Mouse (Mus musculus) adipose tissue, adult 10 weeks (tissue): Measurements from ENCODE around the gene Palb2. TPM values are rescaled to one million over a fixed set of nuclear protein-coding genes. Genes with fewer than 3 reads are reported as not detected.

Experiments
- polyA plus RNA-seq: library from polyadenylated mRNA; stranded (reverse); fragments of 350-450 nt; fragmentation: Illumina TruSeq; extraction: RNeasy Lipid Tissue Mini Kit (QIAGEN cat#74804); gene quantifications from one replicate; pipeline ENCODE4 v1.2.3, GENCODE M21; 2014; ENCODE audit warnings: low read depth, low replicate concordance

Palb2 gene
- 2.9 TPM for polyA plus RNA-seq

GRCm38 (mm10) chr7:122132497-122133337, at the start of gene Palb2, which contains the start of gene Dctn5:
TSS of gene Palb2 (minus strand) at chr7:122132985.
TSS of gene Dctn5 (plus strand) at chr7:122133041.

GRCm38 (mm10) chr7:122158915-122159902, 26.4 kb upstream of the Palb2 start, which contains the start of gene Plk1:
TSS of gene Plk1 (plus strand) at chr7:122159439.

GRCm38 (mm10) chr7:122101747-122102244, 31.0 kb downstream of the Palb2 start, which contains the start of gene Ndufab1:
TSS of gene Ndufab1 (minus strand) at chr7:122101886.

GRCm38 (mm10) chr7:122066945-122067516, 65.8 kb downstream of the Palb2 start, which contains the start of the genes Ubfd1 and Ears2:
TSS of gene Ubfd1 (plus strand) at chr7:122067175.
TSS of gene Ears2 (minus strand) at chr7:122067263.

Other genes starting within 250 kb of the Palb2 start
- gene Cog7, start 151.3 kb downstream of the Palb2 start, polyA plus RNA-seq: 24.3 TPM
- gene Gga2, start 111.8 kb downstream of the Palb2 start, polyA plus RNA-seq: 78.2 TPM
- gene Ubfd1, start 65.8 kb downstream of the Palb2 start, polyA plus RNA-seq: 32.1 TPM
- gene Ears2, start 65.7 kb downstream of the Palb2 start, polyA plus RNA-seq: 10.9 TPM
- 253 TPM for gene Ndufab1, start 31.1 kb downstream of the Palb2 start, polyA plus RNA-seq
- gene Dctn5, start 56 bp upstream of the Palb2 start, polyA plus RNA-seq: 64.8 TPM
- 2.4 TPM for gene Plk1, start 26.5 kb upstream of the Palb2 start, polyA plus RNA-seq
- gene Ern2, start 53.2 kb upstream of the Palb2 start, polyA plus RNA-seq: not detected
- 16.5 TPM for gene Chp2, start 86.5 kb upstream of the Palb2 start, polyA plus RNA-seq
- 11.7 TPM for gene Prkcb, start 155.8 kb upstream of the Palb2 start, polyA plus RNA-seq